Mouse (Mus musculus) right cerebral cortex, adult 2 months (tissue): ENCODE data around the gene Gm11172.
"Not testable (repeated sequence)": the region's sequence is repeated elsewhere in the genome, so short reads cannot be mapped to it uniquely, and the experiment has no call there.

Source experiments
- DNase-seq, 2 experiments: peaks; one replicate each; pipeline ENCODE4 v3.0.0; 2021 to 2022; ENCODE audit warnings: low spot score in 2 of 2

The Gm11172 gene

GRCm38 (mm10) chr16:10785371-10786231 is 27.1 kb upstream of the Gm11172 start, which contains the start of gene Socs1:
Socs1 (minus strand) TSS chr16:10785536.
- DNase-seq = peak; percentile 71 to 77

DNA sequence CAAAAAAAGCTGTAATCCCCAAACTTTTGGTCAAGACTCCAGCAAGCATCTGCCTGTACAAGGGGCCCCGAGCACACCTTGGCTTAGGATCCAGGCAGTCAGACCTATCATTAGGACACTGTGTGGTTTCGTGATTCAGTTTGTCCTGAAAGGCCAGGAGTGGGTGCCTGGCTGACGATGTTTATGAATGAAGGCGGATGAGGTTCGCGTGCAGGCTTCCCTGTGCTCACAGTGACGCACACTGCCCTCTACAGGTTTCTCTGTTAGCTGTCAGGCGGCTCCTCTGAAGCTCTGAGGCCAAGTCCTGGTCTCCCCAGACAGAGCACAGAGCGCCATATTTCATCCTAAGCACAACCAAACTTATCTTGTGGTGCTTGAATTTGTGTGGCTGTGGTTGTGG is 26.4 kb upstream of the Gm11172 start:
- DNase-seq = peak; percentile 81

DNA sequence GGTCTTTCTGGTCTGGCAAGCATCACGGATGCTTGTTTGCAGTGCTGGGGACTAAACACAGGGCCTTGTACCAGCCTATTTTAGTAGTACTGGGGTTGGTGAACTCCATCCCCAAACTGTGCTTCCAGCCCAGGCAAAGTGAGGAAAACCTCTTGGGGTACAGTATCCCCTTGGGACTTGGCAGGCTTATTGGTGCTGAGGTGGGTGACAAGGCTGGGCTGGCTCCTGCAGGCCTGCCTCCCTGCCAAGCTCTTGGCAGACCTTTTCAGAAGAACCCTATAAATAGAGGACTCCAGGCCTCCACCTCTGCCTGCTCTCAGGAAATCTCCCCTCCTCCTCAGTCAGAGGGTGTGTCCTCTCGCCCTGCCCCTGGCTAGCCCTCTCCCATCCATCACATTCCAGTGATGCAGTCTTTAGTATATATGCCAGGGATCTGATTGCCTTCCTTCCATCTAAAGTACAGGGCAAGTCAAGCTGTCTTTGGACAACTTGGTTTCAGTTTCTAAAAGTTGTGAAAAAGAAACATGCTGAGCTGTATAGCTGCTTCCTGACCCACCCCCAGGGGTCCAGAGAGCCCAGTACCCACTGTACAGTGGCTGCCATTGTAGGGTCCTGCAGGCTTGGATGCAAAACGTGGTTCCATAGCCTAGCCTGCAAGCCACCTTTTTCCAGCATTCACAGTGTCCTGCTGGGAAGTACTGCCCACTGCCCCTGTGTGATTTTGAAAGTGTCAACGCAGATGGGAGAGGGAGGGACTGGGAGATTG is 25.8 kb upstream of the Gm11172 start:
- no peak for DNase-seq

GRCm38 (mm10) chr16:10787548-10788058 is 25.1 kb upstream of the Gm11172 start:
- no peak for DNase-seq

- no peak for DNase-seq
These were observed 24.4 kb upstream of the Gm11172 start, which contains the start of gene Tnp2 for GRCm38 (mm10) chr16:10788271-10788670. Tnp2 (minus strand) TSS chr16:10788660.

GRCm38 (mm10) chr16:10788866-10789265 is 23.8 kb upstream of the Gm11172 start:
- no peak for DNase-seq

- no peak for DNase-seq
These were observed 22.0 kb upstream of the Gm11172 start, which contains the start of gene Prm3 for GRCm38 (mm10) chr16:10790702-10791101. Prm3 (minus strand) TSS chr16:10790914.

DNA sequence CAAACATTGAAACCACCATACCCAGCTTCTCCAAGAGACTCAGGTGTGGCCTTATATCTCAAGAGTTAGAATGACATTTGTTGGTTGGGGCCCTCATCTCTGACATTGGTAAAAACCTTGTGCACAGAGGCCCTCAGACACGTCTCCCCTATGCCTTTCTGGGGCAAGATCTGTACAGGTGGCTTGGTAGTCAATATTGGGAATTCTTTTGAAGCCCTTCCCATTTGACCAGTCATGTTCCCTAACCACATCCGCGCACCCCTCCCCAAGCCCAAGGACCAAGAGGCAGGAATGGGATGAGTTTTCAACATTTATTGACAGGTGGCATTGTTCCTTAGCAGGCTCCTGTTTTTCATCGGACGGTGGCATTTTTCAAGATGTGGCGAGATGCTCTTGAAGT is 16.7 kb upstream of the Gm11172 start, which contains the start of gene Prm2:
TSS of gene Prm2 (minus strand) at position 101 of the 400 bp plus-strand sequence.
- DNase-seq = no peak

DNA sequence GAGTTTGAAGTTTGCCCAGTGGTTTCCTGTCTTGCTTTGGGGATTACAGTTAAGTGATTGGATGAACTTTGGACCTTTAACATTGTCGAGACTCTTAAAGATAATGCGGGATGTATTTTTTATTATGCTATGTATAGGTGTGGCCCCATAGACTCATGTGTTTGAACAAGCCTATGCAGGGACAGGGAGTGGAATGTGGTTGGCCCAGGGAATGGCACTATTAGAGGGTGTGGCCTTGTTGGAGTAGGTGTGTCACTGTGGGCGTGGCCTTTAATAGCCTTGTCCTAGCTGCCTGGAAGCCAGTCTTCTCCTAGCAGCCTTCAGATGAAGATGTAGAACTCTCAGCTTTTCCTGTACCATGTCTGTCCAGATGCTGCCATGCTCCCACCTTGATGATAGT is 10.3 kb upstream of the Gm11172 start:
- DNase-seq = not testable (repeated sequence)

DNA sequence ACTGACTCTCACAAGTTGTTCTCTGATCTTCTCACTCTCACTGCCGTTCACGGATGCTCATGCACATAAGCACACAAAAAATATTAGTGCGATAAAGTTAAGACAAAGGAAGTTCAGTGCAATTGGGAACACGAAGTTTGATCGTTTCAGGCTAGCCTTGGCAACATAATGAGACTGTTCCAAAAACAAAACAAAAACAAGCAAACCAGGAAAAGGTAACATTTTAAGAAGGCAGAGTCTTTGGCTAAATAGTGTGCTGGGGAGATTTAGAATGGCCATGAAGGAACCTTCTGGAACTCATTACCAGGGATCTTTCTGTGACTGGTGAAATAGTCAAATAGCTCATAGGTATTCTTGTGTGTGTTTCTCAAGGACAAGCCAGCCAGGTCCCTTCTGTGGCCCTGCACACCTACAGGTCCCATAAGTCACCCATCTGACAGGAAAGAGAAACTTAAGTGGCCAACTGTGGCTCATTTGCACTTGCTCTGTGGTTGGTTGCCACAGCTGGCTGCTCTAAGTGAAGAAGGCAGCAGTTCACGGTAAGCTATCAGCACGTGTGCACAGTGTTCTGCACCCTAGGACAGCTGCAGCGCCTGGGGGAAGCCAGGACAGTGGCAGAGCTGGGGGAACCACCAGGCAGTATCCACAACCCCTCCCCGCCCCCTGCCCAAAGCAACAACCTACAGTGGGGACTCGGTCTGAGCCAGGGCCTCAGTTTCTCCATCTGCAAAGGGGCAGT is 6.8 kb upstream of the Gm11172 start, which contains the start of gene Prm1:
TSS of gene Prm1 (minus strand) at position 51 of the 739 bp plus-strand sequence.
- no peak for DNase-seq

DNA sequence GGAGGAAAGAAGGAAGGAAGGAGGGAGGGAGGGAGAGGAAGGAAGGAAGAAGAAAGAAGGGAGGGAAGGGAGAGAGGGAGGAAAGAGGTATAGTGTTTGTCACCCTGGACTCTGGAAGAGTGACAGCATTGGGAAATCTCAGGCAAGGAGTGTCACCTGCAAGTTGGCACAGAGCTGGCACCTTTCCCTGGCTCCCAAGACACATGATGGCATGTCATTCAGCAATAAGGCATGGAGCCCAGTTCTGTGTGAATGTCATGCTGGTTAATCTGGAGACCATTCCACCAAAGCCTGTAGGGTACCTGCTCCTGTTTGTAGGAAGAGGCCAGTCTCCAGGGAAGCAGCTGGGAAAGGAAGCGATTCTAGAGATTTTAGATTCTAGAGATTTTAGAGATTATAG is 2.3 kb upstream of the Gm11172 start:
- no peak for DNase-seq

DNA sequence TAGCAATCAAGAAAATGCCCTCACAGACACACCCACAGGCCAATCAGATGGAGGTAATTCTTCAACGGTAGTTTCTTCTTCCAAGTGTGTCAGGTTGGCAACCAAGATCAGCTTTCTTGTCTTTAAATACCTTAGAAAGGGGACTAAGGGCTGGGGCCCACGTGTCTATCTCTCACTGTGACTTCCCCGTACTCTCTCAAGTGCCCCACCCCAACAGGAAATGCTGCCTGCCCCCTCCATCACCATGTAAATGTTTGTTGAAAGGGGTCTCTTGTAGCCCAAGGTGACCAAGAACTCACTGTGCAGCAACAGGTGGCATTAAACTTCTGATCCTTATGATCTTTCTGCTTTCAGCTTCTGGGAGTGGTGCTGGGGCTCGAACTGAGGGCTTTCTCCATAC is 1.0 kb downstream of the Gm11172 start:
- no peak for DNase-seq

- DNase-seq = no peak
These were observed 2.1 kb downstream of the Gm11172 start for GRCm38 (mm10) chr16:10814864-10815263.

DNA sequence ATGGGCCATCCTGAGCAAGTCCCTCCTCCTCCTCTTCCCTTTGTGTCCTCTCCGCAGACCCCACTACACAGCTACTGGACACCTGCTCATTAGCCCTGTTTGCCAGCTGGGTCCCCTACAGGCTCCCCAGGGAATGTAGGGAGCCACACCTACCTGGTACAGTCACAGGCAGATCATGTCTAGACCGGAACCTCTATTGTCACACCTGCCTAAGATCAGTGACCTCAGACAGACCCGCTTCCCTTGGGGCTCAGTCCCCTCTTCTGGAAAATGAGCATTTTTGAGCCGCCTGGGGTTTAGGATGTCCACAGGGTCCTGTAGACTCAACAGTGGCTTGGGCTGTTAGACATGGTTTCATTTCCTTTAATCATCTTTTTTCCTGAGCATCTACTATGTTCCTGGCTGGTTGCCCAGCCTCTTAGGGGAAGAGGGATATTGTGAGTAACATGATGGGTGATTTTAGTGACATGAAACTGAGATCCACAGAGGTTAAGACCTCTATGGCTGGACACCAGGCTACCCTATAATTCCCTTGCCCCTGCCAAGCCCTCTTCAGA is 5.9 kb downstream of the Gm11172 start:
- DNase-seq = no peak

- no peak for DNase-seq
These were observed 7.3 kb downstream of the Gm11172 start for GRCm38 (mm10) chr16:10819966-10820365.

GRCm38 (mm10) chr16:10821387-10821786 is 8.7 kb downstream of the Gm11172 start:
- no peak for DNase-seq

DNA sequence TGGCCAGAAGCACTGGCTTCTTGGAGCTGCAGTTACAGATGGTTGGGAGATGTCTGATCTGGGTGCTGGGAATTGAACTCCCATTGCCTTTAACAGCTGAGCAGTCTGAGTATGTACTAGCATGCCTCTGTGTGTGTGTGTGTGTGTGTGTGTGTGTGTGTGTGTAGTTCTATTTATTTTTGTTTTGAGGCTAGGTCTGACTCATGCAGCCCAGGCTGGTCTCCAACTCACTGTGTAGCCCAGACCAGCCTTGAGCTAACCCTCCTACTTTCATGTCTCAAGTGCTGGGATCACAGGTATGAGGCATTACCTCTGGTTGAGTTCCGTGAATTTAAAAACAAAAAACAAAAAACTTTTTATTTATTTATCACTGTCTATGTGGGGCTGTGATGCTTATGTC is 11.8 kb downstream of the Gm11172 start:
- DNase-seq = peak; percentile 10 to 17

- DNase-seq = no peak
These were observed 13.1 kb downstream of the Gm11172 start for GRCm38 (mm10) chr16:10825840-10826239.

- no peak for DNase-seq
These were observed 14.6 kb downstream of the Gm11172 start for GRCm38 (mm10) chr16:10827269-10827668.

- no peak for DNase-seq
These were observed 15.2 kb downstream of the Gm11172 start for GRCm38 (mm10) chr16:10827766-10828460.

DNA sequence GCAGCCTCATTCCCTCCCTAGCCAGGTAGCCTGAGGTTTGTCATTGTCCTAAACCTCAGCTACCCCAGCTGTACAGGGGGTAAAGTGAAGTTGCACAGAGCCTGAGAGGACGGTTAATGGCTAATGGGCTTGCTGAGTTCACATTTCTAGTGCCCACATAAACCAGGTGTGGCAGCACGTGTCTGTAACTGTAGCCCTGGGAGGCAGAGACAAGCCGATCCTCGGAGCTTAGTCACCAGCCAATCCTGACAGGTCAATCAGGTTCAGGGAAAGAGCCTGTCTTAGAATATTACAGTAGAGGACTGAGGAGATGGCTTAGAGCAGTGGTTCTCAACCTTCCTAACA is 15.7 kb downstream of the Gm11172 start:
- DNase-seq = no peak
